Mouse (Mus musculus): ENCODE results near the gene Vmn2r30. TPM values are rescaled to one million over a fixed set of nuclear protein-coding genes. Genes with fewer than 3 reads are reported as not detected.
"Not testable (repeated sequence)": the region's sequence is repeated elsewhere in the genome, so short reads cannot be mapped to it uniquely, and the experiment has no call there.

Vmn2r30 gene
- not detected for polyA plus RNA-seq (2017; shearing (Covaris generic))

- not testable (repeated sequence) for ATAC-seq
Measured at GRCm38 (mm10) chr7:7337509-7337908, at the start of gene Vmn2r30. Vmn2r30 (minus strand) TSS chr7:7337609.

GRCm38 (mm10) chr7:7374431-7374830 is 37.0 kb upstream of the Vmn2r30 start, which contains the start of gene Gm45783:
Gm45783 (minus strand) TSS chr7:7374573.
- ATAC-seq: not testable (repeated sequence)

- no peak for ATAC-seq
Measured at GRCm38 (mm10) chr7:7295595-7295994, 41.8 kb downstream of the Vmn2r30 start.

- no peak for ATAC-seq
Measured at GRCm38 (mm10) chr7:7281383-7281782, 56.0 kb downstream of the Vmn2r30 start.

GRCm38 (mm10) chr7:7277966-7278567 is 59.3 kb downstream of the Vmn2r30 start, which contains the start of gene Gm45844:
Gm45844 (minus strand) TSS chr7:7278289.
- peak; percentile 99 for ATAC-seq

GRCm38 (mm10) chr7:7277556-7277955 is 59.9 kb downstream of the Vmn2r30 start:
- ATAC-seq: not testable (repeated sequence)

Other genes starting within 250 kb of the Vmn2r30 start
- 10 to 100 TPM; 23.4 to 23.7 TPM for gene Zfp954, start 216.1 kb downstream of the Vmn2r30 start, polyA plus RNA-seq (2017; shearing (Covaris generic))
- 1 to 10 TPM; 8.9 to 9.6 TPM for gene Zfp773, start 200.9 kb downstream of the Vmn2r30 start, polyA plus RNA-seq (2017; shearing (Covaris generic))
- 1 to 10 TPM; 2.4 to 2.6 TPM for gene Zfp418, start 166.3 kb downstream of the Vmn2r30 start, polyA plus RNA-seq (2017; shearing (Covaris generic))
- gene Zfp772, start 127.6 kb downstream of the Vmn2r30 start, polyA plus RNA-seq (2017; shearing (Covaris generic)): 1 to 10 TPM; 4.5 to 4.7 TPM
- under 1 TPM in 1 of 2 experiments, not detected in 1; 0.12 TPM for gene Vmn2r29, start 90.3 kb downstream of the Vmn2r30 start, polyA plus RNA-seq (2017; shearing (Covaris generic))
- under 1 TPM; 0.23 to 0.95 TPM for gene Gm45844, start 59.3 kb downstream of the Vmn2r30 start, polyA plus RNA-seq (2017; shearing (Covaris generic))
- gene Clcn4, start 36.8 kb downstream of the Vmn2r30 start, polyA plus RNA-seq (2017; shearing (Covaris generic)): 10 to 100 TPM; 53.4 to 67.2 TPM
- not detected for gene Gm45783, start 37.0 kb upstream of the Vmn2r30 start, polyA plus RNA-seq (2017; shearing (Covaris generic))
- under 1 TPM in 1 of 2 experiments, not detected in 1; 0.11 TPM for gene Vmn2r31, start 62.1 kb upstream of the Vmn2r30 start, polyA plus RNA-seq (2017; shearing (Covaris generic))
- gene Vmn2r32, start 142.4 kb upstream of the Vmn2r30 start, polyA plus RNA-seq (2017; shearing (Covaris generic)): not detected
- under 1 TPM in 1 of 2 experiments, not detected in 1; 0.18 TPM for gene Vmn2r33, start 229.2 kb upstream of the Vmn2r30 start, polyA plus RNA-seq (2017; shearing (Covaris generic))